Mouse (Mus musculus): ENCODE results near the gene Utp14b.
A peak's percentile ranks its signal among the peaks of the same experiment; 100 is the strongest.

Utp14b gene

GRCm38 (mm10) chr1:78657671-78658440 lies at the start of gene Utp14b, which contains the start of gene Acsl3:
Utp14b (plus strand) TSS chr1:78658038.
Acsl3 (plus strand) TSS chr1:78657825.
- DNase-seq (ENCODE audit: low read depth, low spot score), result peak; percentile 94

GRCm38 (mm10) chr1:78609134-78609907 lies 48.5 kb upstream of the Utp14b start:
- peak; percentile 24 for DNase-seq (ENCODE audit: low read depth, low spot score)

- no peak for DNase-seq (ENCODE audit: low read depth, low spot score)
Observed at GRCm38 (mm10) chr1:78611039-78611438, 46.8 kb upstream of the Utp14b start.

GRCm38 (mm10) chr1:78612959-78613358 lies 44.9 kb upstream of the Utp14b start:
- no peak for DNase-seq (ENCODE audit: low read depth, low spot score)

GRCm38 (mm10) chr1:78624352-78624751 lies 33.5 kb upstream of the Utp14b start:
- DNase-seq (ENCODE audit: low read depth, low spot score), result no peak

GRCm38 (mm10) chr1:78634486-78634885 lies 23.4 kb upstream of the Utp14b start:
- no peak for DNase-seq (ENCODE audit: low read depth, low spot score)

GRCm38 (mm10) chr1:78640871-78641270 lies 17.0 kb upstream of the Utp14b start:
- no peak for DNase-seq (ENCODE audit: low read depth, low spot score)

GRCm38 (mm10) chr1:78641791-78642190 lies 16.0 kb upstream of the Utp14b start:
- DNase-seq (ENCODE audit: low read depth, low spot score), result no peak

GRCm38 (mm10) chr1:78642197-78642596 lies 15.6 kb upstream of the Utp14b start:
- DNase-seq (ENCODE audit: low read depth, low spot score), result no peak

- no peak for DNase-seq (ENCODE audit: low read depth, low spot score)
Observed at GRCm38 (mm10) chr1:78647317-78647885, 10.4 kb upstream of the Utp14b start.

GRCm38 (mm10) chr1:78649269-78650061 lies 8.4 kb upstream of the Utp14b start:
- DNase-seq (ENCODE audit: low read depth, low spot score), result peak; percentile 46

- DNase-seq (ENCODE audit: low read depth, low spot score), result peak; percentile 8
Observed at GRCm38 (mm10) chr1:78656472-78656871, 1.4 kb upstream of the Utp14b start.

- DNase-seq (ENCODE audit: low read depth, low spot score), result no peak
Observed at GRCm38 (mm10) chr1:78657021-78657629, 713 bp upstream of the Utp14b start.

GRCm38 (mm10) chr1:78658441-78659269 lies 817 bp downstream of the Utp14b start:
- peak; percentile 17 for DNase-seq (ENCODE audit: low read depth, low spot score)

- DNase-seq (ENCODE audit: low read depth, low spot score), result no peak
Observed at GRCm38 (mm10) chr1:78659270-78659823, 1.5 kb downstream of the Utp14b start.

- DNase-seq (ENCODE audit: low read depth, low spot score), result no peak
Observed at GRCm38 (mm10) chr1:78664326-78664725, 6.5 kb downstream of the Utp14b start.

- DNase-seq (ENCODE audit: low read depth, low spot score), result no peak
Observed at GRCm38 (mm10) chr1:78665954-78666499, 8.2 kb downstream of the Utp14b start.

- DNase-seq (ENCODE audit: low read depth, low spot score), result no peak
Observed at GRCm38 (mm10) chr1:78666585-78666984, 8.7 kb downstream of the Utp14b start.

- DNase-seq (ENCODE audit: low read depth, low spot score), result no peak
Observed at GRCm38 (mm10) chr1:78682291-78682690, 24.5 kb downstream of the Utp14b start.

- DNase-seq (ENCODE audit: low read depth, low spot score), result no peak
Observed at GRCm38 (mm10) chr1:78684128-78684527, 26.3 kb downstream of the Utp14b start.
